Mouse (Mus musculus): ENCODE data around the gene Cux1. TPM values are rescaled to one million over a fixed set of nuclear protein-coding genes. Genes with fewer than 3 reads are reported as not detected.

The Cux1 gene
- 100 to 1,000 TPM; 101 to 292 (median 211) TPM for total RNA-seq (2018; cell fraction: chromatin; rRNA removed)
- total RNA-seq (2018; cell fraction: cytosol; rRNA removed): 100 to 1,000 TPM in 13 of 26 experiments, 10 to 100 TPM in 13; 59.0 to 130 (median 88.9) TPM
- total RNA-seq (2018; cell fraction: nucleus; rRNA removed): 100 to 1,000 TPM in 13 of 26 experiments, 10 to 100 TPM in 13; 54.0 to 213 (median 107) TPM
- polyA plus RNA-seq (2018): 67.9 to 131 TPM (median 89.9 TPM) in 3 replicates

- H3K27ac ChIP-seq: peak within 1 kb of the TSS; percentile 55
- WGBS (ENCODE audit: missing documents): under 1% methylated on average over 83 of the region's 103 CpGs
- H3K4me3 ChIP-seq (ENCODE audit: inconsistent target): peak within 1 kb of the TSS; percentile 56
- H3K36me3 ChIP-seq (ENCODE audit: inconsistent target): no peaks in the 10 kb centered on the region
- H3K79me2 ChIP-seq (ENCODE audit: inconsistent target): peaks cover 43% of the 10 kb centered on the region
Observed at GRCm38 (mm10) chr5:136567176-136568025, at the start of gene Cux1. TSS of gene Cux1 (minus strand) at chr5:136567490.

GRCm38 (mm10) chr5:136612391-136612790 is 45.1 kb upstream of the Cux1 start:
- no peaks in the 10 kb centered on the region for H3K36me3 ChIP-seq (ENCODE audit: inconsistent target)
- WGBS (ENCODE audit: missing documents): 100% methylated on average over 1 of the region's 1 CpGs
- no peak overlapping the region for H3K27ac ChIP-seq
- no peaks in the 10 kb centered on the region for H3K79me2 ChIP-seq (ENCODE audit: inconsistent target)
- no peak overlapping the region for H3K4me3 ChIP-seq (ENCODE audit: inconsistent target)

GRCm38 (mm10) chr5:136608814-136609434 is 41.6 kb upstream of the Cux1 start:
- no peaks in the 10 kb centered on the region for H3K36me3 ChIP-seq (ENCODE audit: inconsistent target)
- H3K27ac ChIP-seq: no peak overlapping the region
- H3K4me3 ChIP-seq (ENCODE audit: inconsistent target): no peak overlapping the region
- H3K79me2 ChIP-seq (ENCODE audit: inconsistent target): no peaks in the 10 kb centered on the region
- WGBS (ENCODE audit: missing documents): 54% methylated on average over 6 of the region's 6 CpGs

GRCm38 (mm10) chr5:136605144-136605543 is 37.9 kb upstream of the Cux1 start:
- H3K79me2 ChIP-seq (ENCODE audit: inconsistent target): no peaks in the 10 kb centered on the region
- no peak overlapping the region for H3K27ac ChIP-seq
- no peaks in the 10 kb centered on the region for H3K36me3 ChIP-seq (ENCODE audit: inconsistent target)
- WGBS (ENCODE audit: missing documents): 84% methylated on average over 11 of the region's 11 CpGs
- H3K4me3 ChIP-seq (ENCODE audit: inconsistent target): no peak overlapping the region

- 82% methylated on average over 12 of the region's 13 CpGs for WGBS (ENCODE audit: missing documents)
- Histone ChIP-seq H3K27ac (no peak overlapping the region), H3K36me3 (ENCODE audit: inconsistent target) (no peaks in the 10 kb centered on the region), H3K79me2 (ENCODE audit: inconsistent target) (no peaks in the 10 kb centered on the region), H3K4me3 (ENCODE audit: inconsistent target) (no peak overlapping the region)
Observed at GRCm38 (mm10) chr5:136603176-136603964, 36.1 kb upstream of the Cux1 start.

- WGBS (ENCODE audit: missing documents): 92% methylated on average over 5 of the region's 5 CpGs
- H3K4me3 ChIP-seq (ENCODE audit: inconsistent target): no peak overlapping the region
- no peaks in the 10 kb centered on the region for H3K79me2 ChIP-seq (ENCODE audit: inconsistent target)
- H3K27ac ChIP-seq: no peak overlapping the region
- H3K36me3 ChIP-seq (ENCODE audit: inconsistent target): no peaks in the 10 kb centered on the region
Observed at GRCm38 (mm10) chr5:136600511-136600910, 33.2 kb upstream of the Cux1 start.

GRCm38 (mm10) chr5:136594896-136595540 is 27.7 kb upstream of the Cux1 start:
- H3K27ac ChIP-seq: no peak overlapping the region

GRCm38 (mm10) chr5:136591816-136592499 is 24.7 kb upstream of the Cux1 start:
- Histone ChIP-seq H3K36me3 (ENCODE audit: inconsistent target) (no peaks in the 10 kb centered on the region), H3K27ac (no peak overlapping the region), H3K4me3 (ENCODE audit: inconsistent target) (no peak overlapping the region), H3K79me2 (ENCODE audit: inconsistent target) (no peaks in the 10 kb centered on the region)
- 94% methylated on average over 8 of the region's 8 CpGs for WGBS (ENCODE audit: missing documents)

More at GRCm38 (mm10) chr5:136594896-136595540, 27.7 kb upstream of the Cux1 start:
- Histone ChIP-seq H3K79me2 (ENCODE audit: inconsistent target) (no peaks in the 10 kb centered on the region), H3K36me3 (ENCODE audit: inconsistent target) (no peaks in the 10 kb centered on the region), H3K4me3 (ENCODE audit: inconsistent target) (no peak overlapping the region)
- 77% methylated on average over 8 of the region's 8 CpGs for WGBS (ENCODE audit: missing documents)

GRCm38 (mm10) chr5:136589002-136589401 is 21.7 kb upstream of the Cux1 start:
- WGBS (ENCODE audit: missing documents): 92% methylated on average over 2 of the region's 2 CpGs
- H3K36me3 ChIP-seq (ENCODE audit: inconsistent target): no peaks in the 10 kb centered on the region

GRCm38 (mm10) chr5:136588471-136588870 is 21.2 kb upstream of the Cux1 start:
- no peak overlapping the region for H3K27ac ChIP-seq
- 96% methylated on average over 3 of the region's 3 CpGs for WGBS (ENCODE audit: missing documents)
- H3K36me3 ChIP-seq (ENCODE audit: inconsistent target): no peaks in the 10 kb centered on the region

More at GRCm38 (mm10) chr5:136589002-136589401, 21.7 kb upstream of the Cux1 start:
- Histone ChIP-seq H3K27ac (no peak overlapping the region), H3K4me3 (ENCODE audit: inconsistent target) (no peak overlapping the region), H3K79me2 (ENCODE audit: inconsistent target) (no peaks in the 10 kb centered on the region)

GRCm38 (mm10) chr5:136584676-136585285 is 17.5 kb upstream of the Cux1 start:
- 84% methylated on average over 4 of the region's 4 CpGs for WGBS (ENCODE audit: missing documents)
- no peak overlapping the region for H3K27ac ChIP-seq

More at GRCm38 (mm10) chr5:136588471-136588870, 21.2 kb upstream of the Cux1 start:
- no peak overlapping the region for H3K4me3 ChIP-seq (ENCODE audit: inconsistent target)
- H3K79me2 ChIP-seq (ENCODE audit: inconsistent target): no peaks in the 10 kb centered on the region

GRCm38 (mm10) chr5:136583666-136584464 is 16.6 kb upstream of the Cux1 start:
- 57% methylated on average over 4 of the region's 4 CpGs for WGBS (ENCODE audit: missing documents)
- 0 out of 2 replicates have a peak overlapping the region, but pooled peaks have one; percentile 2 for H3K27ac ChIP-seq
- no peaks in the 10 kb centered on the region for H3K36me3 ChIP-seq (ENCODE audit: inconsistent target)
- no peaks in the 10 kb centered on the region for H3K79me2 ChIP-seq (ENCODE audit: inconsistent target)
- H3K4me3 ChIP-seq (ENCODE audit: inconsistent target): no peak overlapping the region

More at GRCm38 (mm10) chr5:136584676-136585285, 17.5 kb upstream of the Cux1 start:
- Histone ChIP-seq H3K79me2 (ENCODE audit: inconsistent target) (no peaks in the 10 kb centered on the region), H3K36me3 (ENCODE audit: inconsistent target) (no peaks in the 10 kb centered on the region), H3K4me3 (ENCODE audit: inconsistent target) (no peak overlapping the region)

Data from macrophage (primary cell).